Mouse (Mus musculus) embryo, embryonic 11.5 days (tissue): ENCODE measurements around the gene Chad.

Experiments
- DNase-seq: peaks from one replicate; pipeline ENCODE4 v3.0.0-alpha.2; 2012; ENCODE audit warnings: low read depth, low spot score

Gene Chad

GRCm38 (mm10) chr11:94565151-94565479 is 268 bp downstream of the Chad start:
- DNase-seq = no peak

GRCm38 (mm10) chr11:94566534-94566933 is 1.7 kb downstream of the Chad start:
- DNase-seq = no peak

- DNase-seq = no peak
Measured at GRCm38 (mm10) chr11:94567326-94567725, 2.5 kb downstream of the Chad start.

GRCm38 (mm10) chr11:94570612-94571011 is 5.8 kb downstream of the Chad start:
- DNase-seq = no peak

- no peak for DNase-seq
Measured at GRCm38 (mm10) chr11:94571850-94572249, 7.0 kb downstream of the Chad start.

- no peak for DNase-seq
Measured at GRCm38 (mm10) chr11:94574560-94574959, 9.7 kb downstream of the Chad start.

- DNase-seq = no peak
Measured at GRCm38 (mm10) chr11:94575036-94575435, 10.2 kb downstream of the Chad start.

GRCm38 (mm10) chr11:94576361-94576760 is 11.5 kb downstream of the Chad start:
- no peak for DNase-seq

- DNase-seq = no peak
Measured at GRCm38 (mm10) chr11:94580111-94580740, 15.4 kb downstream of the Chad start.

- no peak for DNase-seq
Measured at GRCm38 (mm10) chr11:94585091-94585490, 20.2 kb downstream of the Chad start.

GRCm38 (mm10) chr11:94587511-94587910 is 22.7 kb downstream of the Chad start:
- no peak for DNase-seq

- no peak for DNase-seq
Measured at GRCm38 (mm10) chr11:94596311-94596852, 31.5 kb downstream of the Chad start.

GRCm38 (mm10) chr11:94597319-94597718 is 32.5 kb downstream of the Chad start:
- DNase-seq = no peak

- no peak for DNase-seq
Measured at GRCm38 (mm10) chr11:94598437-94599120, 33.7 kb downstream of the Chad start.

- DNase-seq = no peak
Measured at GRCm38 (mm10) chr11:94600447-94600846, 35.6 kb downstream of the Chad start.

- peak; percentile 66 for DNase-seq
Measured at GRCm38 (mm10) chr11:94601321-94602281, 36.8 kb downstream of the Chad start, which contains the start of gene Acsf2. Gene Acsf2, minus strand, starts transcription at chr11:94601871.

- no peak for DNase-seq
Measured at GRCm38 (mm10) chr11:94602356-94602955, 37.6 kb downstream of the Chad start.

- no peak for DNase-seq
Measured at GRCm38 (mm10) chr11:94610744-94611740, 46.2 kb downstream of the Chad start.

- DNase-seq = no peak
Measured at GRCm38 (mm10) chr11:94614603-94615002, 49.8 kb downstream of the Chad start.

- no peak for DNase-seq
Measured at GRCm38 (mm10) chr11:94615494-94615893, 50.6 kb downstream of the Chad start.
